Mouse (Mus musculus) adrenal gland, postnatal 14 days (tissue): ENCODE measurements around the gene Epor. TPM values are rescaled to one million over a fixed set of nuclear protein-coding genes. Genes with fewer than 3 reads are reported as not detected.

Experiments used
- DNase-seq: peaks from one replicate; pipeline ENCODE4 v3.0.0; 2021; ENCODE audit warnings: mixed read lengths
- long read RNA-seq, 2 experiments: library from polyadenylated mRNA; stranded (forward); transcript quantifications; one replicate each; pipeline ENCODE4 v2.0.0; 2021
- total RNA-seq: library from RNA; stranded (reverse); gene quantifications from 2 replicates; pipeline ENCODE4 v1.2.3, GENCODE M21; 2021

Gene Epor
- 3.8 and 4.1 TPM in 2 replicates for total RNA-seq
- long read RNA-seq, experiment 1, partial matches to known transcripts = 0 of 4 reads
- long read RNA-seq, experiment 1, other reads (novel, unspliced or antisense) = 0 of 4 reads
- long read RNA-seq, experiment 2, partial matches to known transcripts = 0 of 2 reads
- long read RNA-seq, experiment 2, other reads (novel, unspliced or antisense) = 1 of 2 reads

- DNase-seq = peak; percentile 71
These were observed at the start of gene Epor for GRCm38 (mm10) chr9:21963417-21963816. Gene Epor, minus strand, starts transcription at chr9:21963506.

- no peak for DNase-seq
These were observed 49.4 kb upstream of the Epor start for GRCm38 (mm10) chr9:22012731-22013130.

- no peak for DNase-seq
These were observed 47.7 kb upstream of the Epor start for GRCm38 (mm10) chr9:22011055-22011454.

- no peak for DNase-seq
These were observed 41.2 kb upstream of the Epor start for GRCm38 (mm10) chr9:22004546-22004945.

GRCm38 (mm10) chr9:22003163-22003554, 39.9 kb upstream of the Epor start:
- DNase-seq = peak; percentile 59

- peak; percentile 99 for DNase-seq
These were observed 39.2 kb upstream of the Epor start, which contains the start of the genes Ccdc151 and Prkcsh for GRCm38 (mm10) chr9:22002194-22003162. Gene Ccdc151, minus strand, starts transcription at chr9:22002634. Gene Prkcsh, plus strand, starts transcription at chr9:22002806.

- no peak for DNase-seq
These were observed 38.3 kb upstream of the Epor start for GRCm38 (mm10) chr9:22001633-22002032.

- DNase-seq = peak; percentile 58
These were observed 37.0 kb upstream of the Epor start for GRCm38 (mm10) chr9:22000296-22000695.

GRCm38 (mm10) chr9:21996178-21996867, 33.0 kb upstream of the Epor start:
- DNase-seq = no peak

GRCm38 (mm10) chr9:21992227-21992626, 28.9 kb upstream of the Epor start:
- no peak for DNase-seq

- DNase-seq = peak; percentile 87
These were observed 26.2 kb upstream of the Epor start, which contains the start of gene Rgl3 for GRCm38 (mm10) chr9:21989230-21990110. Gene Rgl3, minus strand, starts transcription at chr9:21989446.

GRCm38 (mm10) chr9:21988421-21989101, 25.3 kb upstream of the Epor start:
- DNase-seq = peak; percentile 43

- DNase-seq = peak; percentile 66
These were observed 24.5 kb upstream of the Epor start for GRCm38 (mm10) chr9:21987592-21988342.

GRCm38 (mm10) chr9:21983911-21984310, 20.6 kb upstream of the Epor start:
- DNase-seq = no peak

- DNase-seq = no peak
These were observed 15.3 kb upstream of the Epor start for GRCm38 (mm10) chr9:21978398-21979128.

- peak; percentile 66 for DNase-seq
These were observed 14.7 kb upstream of the Epor start for GRCm38 (mm10) chr9:21977972-21978371.

GRCm38 (mm10) chr9:21977331-21977730, 14.0 kb upstream of the Epor start:
- no peak for DNase-seq

GRCm38 (mm10) chr9:21976626-21977175, 13.4 kb upstream of the Epor start:
- DNase-seq = no peak

- no peak for DNase-seq
These were observed 6.0 kb upstream of the Epor start for GRCm38 (mm10) chr9:21969304-21969703.
